Comparison of ENCODE assay signal across 9 mouse cellular contexts in the genomic region with DNA sequence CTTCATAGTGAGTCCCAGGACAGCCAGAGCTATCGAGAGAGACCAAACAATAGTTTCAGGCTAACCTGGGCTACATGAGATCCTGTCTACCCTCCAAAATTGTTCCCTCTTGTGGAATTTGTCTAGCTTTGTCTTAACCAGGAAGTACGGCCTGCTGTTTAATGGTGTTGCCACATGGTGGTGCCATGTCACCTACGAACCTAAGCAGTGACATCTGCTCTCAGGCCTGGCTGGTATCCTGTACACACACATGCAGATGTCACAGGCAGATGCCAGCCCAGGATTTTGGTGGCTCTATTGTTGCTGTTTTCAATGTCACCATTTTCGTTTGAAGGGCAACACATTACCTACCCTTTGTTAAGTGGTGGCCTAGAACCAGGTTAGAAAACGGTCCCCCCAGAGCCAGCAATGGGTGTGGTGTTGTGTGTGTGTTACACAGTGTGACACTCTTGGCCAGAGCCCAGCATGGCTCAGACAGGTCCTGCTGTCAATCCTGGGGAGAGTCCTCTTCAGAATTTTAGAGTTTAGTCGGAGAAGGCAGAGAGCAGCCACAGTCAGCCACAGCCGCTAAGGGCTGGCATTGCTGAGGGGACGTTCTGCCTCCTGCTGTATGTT. TPM values are rescaled to one million over a fixed set of nuclear protein-coding genes. Genes with fewer than 3 reads are reported as not detected.
DNase-seq lines count a peak whose midpoint lies in the region; ATAC-seq and TF ChIP-seq lines count a peak whose summit lies in the region.
"Had no signal": no experiment of that assay in that cellular context is flagged by ENCODE, and none has a peak within 500 bp of the region (broad histone marks: within the 10 kb centered on the region; RNA-seq: fewer than 3 reads in every experiment).

No protein-coding gene starts in this region.

- no peaks in the 10 kb centered on the region for H3K4me1 ChIP-seq in embryonic fibroblast, embryonic 13.5 days (ENCODE audit: control insufficient read depth, insufficient read depth, low read length)
- no peaks in the 10 kb centered on the region for H3K4me1 ChIP-seq in lung, embryonic 16.5 days (replicated peaks; ENCODE audit: control insufficient read depth, insufficient read depth, low read length)

- no peak overlapping the region for H3K27ac ChIP-seq in embryonic fibroblast, embryonic 13.5 days (ENCODE audit: insufficient read depth, low read length)
- H3K27ac ChIP-seq in lung, embryonic 16.5 days (ENCODE audit: low read length): no peak overlapping the region

- no peak overlapping the region for H3K4me3 ChIP-seq in embryonic fibroblast, embryonic 13.5 days (ENCODE audit: insufficient read depth, low read length)
- H3K4me3 ChIP-seq in lung, embryonic 16.5 days (ENCODE audit: low read length): no peak overlapping the region

- no peaks in the 10 kb centered on the region for H3K27me3 ChIP-seq in lung, embryonic 16.5 days (ENCODE audit: control insufficient read depth, insufficient read depth, low read depth, low read length)
- no peaks in the 10 kb centered on the region for H3K27me3 ChIP-seq in splenic B cell, adult 2 months (ENCODE audit: control insufficient read depth, insufficient read depth, low read length, poor library complexity, severe bottlenecking)

- TF ChIP-seq POLR2A in embryonic fibroblast, embryonic 13.5 days (IDR thresholded peaks at IDR 0.05; ENCODE audit: low read depth, low read length): no peak

- intact Hi-C loops in left cerebral cortex, postnatal 36 days (cut with DNase I): loop anchor here (2.0 kb wide), 1 partner anchor 43 kb away; no protein-coding TSS in a partner anchor

- 75% methylated on average over 8 of the region's 8 CpGs for WGBS in lung, embryonic 16.5 days

- H3K4me2 ChIP-seq in lung, embryonic 16.5 days (ENCODE audit: low read depth, low read length): no peak overlapping the region

- peak; percentile 25 to 31 for DNase-seq in left cerebral cortex, adult 18-20 months (ENCODE audit: low spot score in 2 of 2)
- DNase-seq in left cerebral cortex, postnatal 36 days (ENCODE audit: low spot score in 2 of 2): no peak
- DNase-seq in NIH3T3 (ENCODE audit: low read depth): peak; percentile 60
- peak; percentile 65 for DNase-seq in splenic B cell, adult 2 months (ENCODE audit: low read depth, low spot score)
- DNase-seq in kidney, adult 11 months: no peak
- no peak for DNase-seq in gastrocnemius, adult 18-20 months (ENCODE audit: low spot score)

- TF ChIP-seq CTCF in embryonic fibroblast, embryonic 13.5 days (IDR thresholded peaks at IDR 0.05; ENCODE audit: borderline replicate concordance, insufficient read depth, low read length): peak; percentile 88; the same call in 1 of the 2 replicates

- 0 out of 2 replicates have a peak, but pooled peaks have one; percentile 23 for ATAC-seq in lung, embryonic 16.5 days (ENCODE audit: low read depth)

- H3K36me3 ChIP-seq in lung, embryonic 16.5 days (ENCODE audit: control insufficient read depth, insufficient read depth, low read length): peaks cover 35% of the 10 kb centered on the region
- peaks cover 13% of the 10 kb centered on the region for H3K36me3 ChIP-seq in splenic B cell, adult 2 months (ENCODE audit: control insufficient read depth, insufficient read depth, low read length, poor library complexity, severe bottlenecking)

- no peaks in the 10 kb centered on the region for H3K9me3 ChIP-seq in lung, embryonic 16.5 days (ENCODE audit: control insufficient read depth, low read length)

- H3K9ac ChIP-seq in lung, embryonic 16.5 days (ENCODE audit: low read length): no peak overlapping the region

RNA-seq across cellular contexts. Expression of a gene that starts 16.0 kb away (rescaled TPM):
- not detected for total RNA-seq in left cerebral cortex, adult 18-20 months (2021)
- not detected for total RNA-seq in left cerebral cortex, postnatal 36 days (2021)
- polyA plus RNA-seq in embryonic fibroblast, embryonic 13.5 days (2011; ENCODE audit: insufficient read length, low read depth, missing spikeins): not detected in 2 replicates
- not detected in 2 replicates for polyA plus RNA-seq in lung, embryonic 16.5 days (2015; fragmentation: Nextera tagmentation; extraction: Ambion mirVana)
- total RNA-seq in gastrocnemius, adult 18-20 months (2021): under 1 TPM in 1 of 2 experiments, not detected in 1; 0.78 TPM

RNA-seq across cellular contexts. Expression of a gene that starts 16.5 kb away (rescaled TPM):
- total RNA-seq in left cerebral cortex, adult 18-20 months (2021): 10 to 100 TPM; 26.4 to 28.5 TPM
- total RNA-seq in left cerebral cortex, postnatal 36 days (2021): 10 to 100 TPM; 20.9 to 26.9 TPM
- polyA plus RNA-seq in embryonic fibroblast, embryonic 13.5 days (2011; ENCODE audit: insufficient read length, low read depth, missing spikeins): 10.0 and 13.2 TPM in 2 replicates
- 23.9 and 24.6 TPM in 2 replicates for polyA plus RNA-seq in lung, embryonic 16.5 days (2015; fragmentation: Nextera tagmentation; extraction: Ambion mirVana)
- total RNA-seq in gastrocnemius, adult 18-20 months (2021): 1 to 10 TPM; 2.4 TPM

RNA-seq across cellular contexts. Expression of a gene that starts 19.2 kb away (rescaled TPM):
- total RNA-seq in left cerebral cortex, adult 18-20 months (2021): 10 to 100 TPM; 41.7 to 44.9 TPM
- total RNA-seq in left cerebral cortex, postnatal 36 days (2021): 10 to 100 TPM; 39.7 to 41.9 TPM
- polyA plus RNA-seq in embryonic fibroblast, embryonic 13.5 days (2011; ENCODE audit: insufficient read length, low read depth, missing spikeins): 10.0 and 11.3 TPM in 2 replicates
- polyA plus RNA-seq in lung, embryonic 16.5 days (2015; fragmentation: Nextera tagmentation; extraction: Ambion mirVana): 4.3 and 4.7 TPM in 2 replicates
- total RNA-seq in gastrocnemius, adult 18-20 months (2021): 10 to 100 TPM; 13.2 to 13.3 TPM

RNA-seq across cellular contexts. Expression of a gene that starts 36.2 kb away (rescaled TPM):
- not detected for total RNA-seq in left cerebral cortex, adult 18-20 months (2021)
- total RNA-seq in left cerebral cortex, postnatal 36 days (2021): not detected
- polyA plus RNA-seq in embryonic fibroblast, embryonic 13.5 days (2011; ENCODE audit: insufficient read length, low read depth, missing spikeins): not detected in 2 replicates
- not detected in 2 replicates for polyA plus RNA-seq in lung, embryonic 16.5 days (2015; fragmentation: Nextera tagmentation; extraction: Ambion mirVana)
- not detected for total RNA-seq in gastrocnemius, adult 18-20 months (2021)
- polyA plus RNA-seq: frontal cortex, adult 2 months had no signal

Comparison
In these comparisons a context has a peak if more than half of its experiments do, and no peak if none do; other contexts are left out.
1. DNase-seq: peak in left cerebral cortex, adult 18-20 months (2 of 2), NIH3T3 (single experiment) and splenic B cell, adult 2 months (single experiment); none in left cerebral cortex, postnatal 36 days (0 of 2), kidney, adult 11 months (single experiment) and gastrocnemius, adult 18-20 months (single experiment).
2. RNA of a gene that starts 16.5 kb away (total RNA-seq): 26.4 to 28.5 TPM in left cerebral cortex, adult 18-20 months and 20.9 to 26.9 TPM in left cerebral cortex, postnatal 36 days; 2.4 TPM in gastrocnemius, adult 18-20 months; every median in the first group is over 4 times any median in the second.